Mouse (Mus musculus) cerebellum, adult 9-11 months (tissue): Measurements from ENCODE around the gene Grin2b.

ENCODE experiments used
- DNase-seq: peaks from one replicate; pipeline ENCODE4 v3.0.0; 2022

Gene Grin2b

GRCm38 (mm10) chr6:135994691-135995090 is 178.6 kb downstream of the Grin2b start:
- DNase-seq: peak; percentile 7

DNA sequence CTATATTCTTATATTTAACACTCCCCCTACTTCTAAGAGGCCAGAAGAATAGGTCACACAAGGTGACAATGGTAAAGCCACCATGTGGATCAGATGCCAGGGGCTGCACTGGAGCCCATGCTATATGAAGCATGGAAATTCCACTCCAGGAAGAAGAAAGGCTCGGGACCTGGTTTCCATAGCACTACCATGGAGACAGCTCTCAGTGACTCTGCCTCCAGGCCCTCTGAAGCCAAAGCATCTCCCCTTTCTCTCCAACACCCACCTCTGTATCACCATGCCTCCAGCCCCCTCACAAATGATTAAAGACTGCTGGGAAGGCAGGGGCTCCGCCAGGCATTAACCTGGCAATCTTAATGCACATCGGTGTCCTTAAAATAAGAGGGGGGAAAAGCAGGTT is 179.4 kb downstream of the Grin2b start:
- DNase-seq: no peak

DNA sequence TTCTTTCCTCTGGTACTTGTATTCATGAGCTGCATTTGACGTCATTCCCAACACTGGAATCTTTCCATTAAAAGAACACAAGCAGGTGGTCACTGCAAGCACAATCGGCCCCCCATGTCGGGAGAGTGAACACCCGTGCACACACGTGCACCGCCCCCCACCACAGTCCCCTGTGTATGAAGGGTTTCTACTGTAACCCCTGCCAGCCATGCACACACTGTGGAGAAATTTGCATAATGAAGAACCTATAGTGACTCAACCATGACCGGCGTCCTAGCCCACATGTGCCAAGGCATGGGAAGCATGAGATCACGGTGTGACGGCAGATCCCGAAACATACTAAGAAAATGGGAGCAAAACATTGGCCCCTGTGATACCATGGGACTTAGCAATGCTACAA is 179.9 kb downstream of the Grin2b start:
- no peak for DNase-seq

GRCm38 (mm10) chr6:135976106-135976505 is 197.2 kb downstream of the Grin2b start:
- no peak for DNase-seq

GRCm38 (mm10) chr6:135972481-135972880 is 200.8 kb downstream of the Grin2b start:
- DNase-seq: no peak

- peak; percentile 92 for DNase-seq
These were observed 201.8 kb downstream of the Grin2b start for GRCm38 (mm10) chr6:135971481-135971880.

GRCm38 (mm10) chr6:135970716-135971318 is 202.5 kb downstream of the Grin2b start:
- DNase-seq: no peak

DNA sequence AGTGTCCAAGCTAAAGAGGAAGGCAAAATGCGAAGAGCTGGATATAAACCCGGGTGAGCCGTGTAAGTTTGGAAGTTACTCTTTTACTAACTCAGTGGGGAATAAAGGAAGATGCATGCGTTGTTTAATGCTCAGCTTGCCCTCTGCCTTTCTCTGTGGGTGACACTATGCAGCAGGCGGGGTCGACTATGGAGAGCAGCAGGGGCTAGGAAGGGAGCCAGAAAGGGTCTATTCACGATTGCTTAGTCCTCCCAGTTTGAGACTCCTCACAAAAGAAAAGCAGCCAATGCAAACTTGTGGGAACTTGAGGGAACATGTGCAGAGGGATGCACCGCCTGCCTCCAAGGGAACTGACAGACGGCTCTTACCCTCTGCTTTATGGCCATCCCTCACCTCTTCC is 211.5 kb downstream of the Grin2b start:
- no peak for DNase-seq

GRCm38 (mm10) chr6:135959629-135960028 is 213.7 kb downstream of the Grin2b start:
- DNase-seq: no peak

DNA sequence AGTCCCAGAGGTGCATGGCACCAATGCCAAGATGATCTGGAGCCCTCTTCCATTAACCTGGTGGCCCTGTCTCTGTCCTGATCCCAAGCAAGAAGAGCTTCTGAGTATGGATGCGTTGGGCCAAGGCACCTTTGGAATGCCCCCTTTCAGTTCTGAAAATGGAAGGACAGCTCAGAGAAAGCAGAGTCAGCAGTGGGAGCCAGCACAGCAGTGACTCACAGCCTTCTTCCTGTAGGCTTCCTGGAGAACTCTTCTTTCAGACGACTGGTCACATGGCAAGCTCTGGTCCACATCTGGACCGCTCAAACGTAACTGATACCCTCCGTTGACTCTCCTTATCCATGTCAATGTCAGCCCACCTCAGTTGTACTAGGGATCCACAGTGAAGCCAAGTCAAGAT is 221.6 kb downstream of the Grin2b start:
- no peak for DNase-seq

- no peak for DNase-seq
These were observed 227.8 kb downstream of the Grin2b start for GRCm38 (mm10) chr6:135945511-135945910.

DNA sequence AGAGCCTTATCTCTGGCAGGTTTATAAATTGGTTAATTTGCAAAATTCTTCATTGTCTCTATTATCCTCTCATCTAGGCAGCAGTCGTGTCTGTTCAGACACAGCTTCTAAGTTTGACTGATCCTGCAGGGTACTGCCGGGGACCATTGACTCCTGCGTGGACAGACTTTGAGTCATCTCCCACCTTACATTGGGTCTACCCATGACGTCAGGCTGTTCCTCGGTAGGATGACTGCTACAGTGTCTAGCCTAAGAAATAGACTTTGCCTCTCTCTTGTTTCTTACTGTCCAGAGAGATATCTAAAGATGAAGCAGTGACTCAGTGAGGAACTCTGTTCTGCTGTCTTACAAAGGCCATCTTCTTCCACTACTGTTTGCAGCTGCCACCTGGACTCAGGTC is 229.0 kb downstream of the Grin2b start:
- no peak for DNase-seq

- no peak for DNase-seq
These were observed 230.1 kb downstream of the Grin2b start for GRCm38 (mm10) chr6:135943121-135943617.

DNA sequence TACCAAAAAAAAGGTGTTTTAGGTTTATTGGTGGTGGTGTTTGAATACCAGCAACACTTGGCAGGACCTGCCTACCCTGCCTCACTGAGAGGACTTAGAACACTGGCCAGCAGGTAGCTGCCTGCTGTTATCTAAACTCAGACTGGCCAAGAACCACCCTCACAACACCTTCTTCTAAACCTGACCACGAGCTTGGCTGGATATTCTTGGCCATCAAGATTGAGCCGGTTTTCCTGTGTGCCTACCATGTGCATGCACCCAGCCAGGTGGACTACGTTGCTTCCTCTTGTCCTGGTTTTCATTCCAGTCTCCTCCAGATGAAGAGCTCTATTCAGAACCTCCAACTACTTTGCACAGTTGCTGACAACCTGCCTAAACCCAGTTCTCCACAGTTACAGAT is 240.4 kb downstream of the Grin2b start:
- no peak for DNase-seq

DNA sequence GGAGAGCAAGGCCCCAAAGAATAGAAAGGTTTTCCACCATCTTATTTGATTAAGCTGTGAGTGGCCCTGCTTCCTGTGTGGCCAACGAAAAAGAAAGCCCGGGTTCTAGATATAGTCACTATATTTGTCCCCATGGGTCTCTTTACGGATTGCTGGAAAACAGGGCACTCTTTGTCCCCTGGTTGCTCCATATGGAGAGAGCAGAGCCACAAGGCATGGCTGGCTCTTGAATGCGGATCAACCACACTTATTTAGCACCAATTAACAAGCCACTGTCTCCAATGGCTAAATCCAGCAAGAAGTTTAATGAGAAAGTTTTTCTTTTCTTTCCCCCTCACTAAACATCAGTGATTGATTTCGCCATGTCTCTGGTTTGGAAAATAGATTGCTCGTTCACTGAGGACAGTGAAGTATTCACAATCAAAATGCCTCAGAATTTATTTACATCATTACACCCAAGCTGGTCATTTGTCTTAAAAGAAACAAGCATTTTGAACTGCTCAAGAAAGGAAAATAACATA is 240.9 kb downstream of the Grin2b start:
- no peak for DNase-seq

GRCm38 (mm10) chr6:135917676-135918075 is 255.6 kb downstream of the Grin2b start:
- DNase-seq: no peak

DNA sequence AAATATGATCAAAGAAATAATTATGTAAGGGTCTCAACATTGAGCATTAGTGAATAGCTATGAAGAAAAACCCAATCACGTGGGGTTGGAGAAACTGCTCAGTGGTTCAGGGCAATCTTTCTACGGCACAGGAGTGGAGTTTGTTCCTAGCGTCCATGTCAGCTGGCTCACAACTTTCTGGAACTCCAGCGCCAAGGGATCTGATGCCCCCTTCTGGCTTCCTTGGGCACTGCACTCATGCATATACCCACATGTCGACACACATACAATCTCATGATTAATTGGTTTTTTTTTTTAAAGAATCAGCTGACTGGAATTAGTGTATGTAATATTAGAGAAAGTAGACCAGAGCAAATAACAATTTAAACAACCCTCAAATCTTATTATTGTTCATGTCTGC is 258.7 kb downstream of the Grin2b start:
- no peak for DNase-seq

GRCm38 (mm10) chr6:135912114-135912513 is 261.2 kb downstream of the Grin2b start:
- no peak for DNase-seq

DNA sequence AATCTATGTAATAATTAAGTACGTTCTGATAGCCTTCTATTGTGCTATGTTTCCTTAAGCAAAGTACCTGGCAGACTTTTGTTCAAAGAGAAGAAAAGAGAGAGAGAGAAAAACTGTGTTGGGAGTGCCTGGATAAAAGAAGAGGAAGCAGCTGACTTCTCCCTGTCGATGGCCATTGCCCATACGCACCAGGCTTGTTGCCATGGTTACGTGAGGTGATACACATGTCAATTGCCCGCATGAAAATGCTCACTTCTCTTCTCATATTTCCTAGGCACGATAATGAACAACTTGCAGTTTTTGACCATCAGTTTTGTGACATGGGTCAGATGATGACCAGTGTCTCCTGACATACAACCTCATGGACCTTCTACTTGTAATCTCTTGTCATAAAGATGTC is 262.2 kb downstream of the Grin2b start:
- no peak for DNase-seq

GRCm38 (mm10) chr6:135907540-135908320 is 265.6 kb downstream of the Grin2b start:
- peak; percentile 57 for DNase-seq

DNA sequence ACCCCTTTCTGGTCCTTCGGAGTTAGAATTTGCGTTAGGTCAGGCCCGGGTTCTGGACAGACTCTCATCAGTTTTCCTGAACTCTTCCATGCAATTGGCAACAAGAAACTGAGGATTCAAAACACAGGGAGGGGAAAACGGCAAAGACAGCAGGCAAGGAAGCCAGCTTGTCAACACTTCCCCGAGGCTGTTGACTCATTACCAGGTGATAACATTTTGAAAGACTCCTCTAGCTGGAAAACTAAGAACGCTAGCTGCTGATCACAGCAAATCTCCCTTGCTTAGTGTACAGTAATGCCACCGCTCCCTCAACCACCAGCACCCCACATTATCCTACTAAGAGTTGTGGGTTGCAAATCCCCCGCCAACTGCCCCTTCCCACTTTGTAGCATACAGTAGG is 266.2 kb downstream of the Grin2b start:
- no peak for DNase-seq

GRCm38 (mm10) chr6:135904391-135904790 is 268.9 kb downstream of the Grin2b start:
- DNase-seq: no peak

DNA sequence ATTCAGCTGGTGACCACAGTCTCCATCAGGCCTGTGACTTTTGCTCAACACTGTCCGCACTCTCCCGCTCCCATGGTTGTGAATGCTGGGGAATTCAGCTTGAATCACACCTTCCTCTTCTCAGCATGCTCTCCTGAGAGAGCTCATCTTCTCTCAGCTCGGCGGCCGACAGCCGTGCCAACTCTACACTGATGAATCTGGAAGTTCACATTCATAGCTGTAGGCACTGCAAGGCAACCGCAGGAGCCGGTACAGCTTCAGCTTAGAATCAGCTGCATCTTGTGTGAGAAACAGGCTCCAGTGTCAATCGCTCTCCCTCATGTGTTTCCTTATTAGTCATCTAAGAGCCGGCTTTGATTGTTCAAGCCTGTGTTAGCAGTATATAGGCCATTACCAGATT is 272.9 kb downstream of the Grin2b start:
- no peak for DNase-seq

- DNase-seq: no peak
These were observed 274.1 kb downstream of the Grin2b start for GRCm38 (mm10) chr6:135899225-135899624.
